Mouse (Mus musculus): Measurements from ENCODE around the gene Klk15. TPM values are rescaled to one million over a fixed set of nuclear protein-coding genes. Genes with fewer than 3 reads are reported as not detected.
"Not testable (repeated sequence)": the region's sequence is repeated elsewhere in the genome, so short reads cannot be mapped to it uniquely, and the experiment has no call there.

The Klk15 gene
- total RNA-seq, 4 experiments from 2014 or later: not detected

GRCm38 (mm10) chr7:43975761-43976160, 42.2 kb downstream of the Klk15 start, which contains the start of gene Klk1b9:
Gene Klk1b9, plus strand, starts transcription at chr7:43976061.
- not testable (repeated sequence) for DNase-seq (ENCODE audit: low spot score)

- DNase-seq (ENCODE audit: low spot score): no peak
Observed at GRCm38 (mm10) chr7:43985657-43986056, 52.1 kb downstream of the Klk15 start.

Other genes with a start within 250 kb of the Klk15 start
- gene Klk14, start 243.3 kb upstream of the Klk15 start, total RNA-seq (2022): under 1 TPM in 3 of 4 experiments, not detected in 1; 0.27 to 0.49 (median 0.34) TPM
- gene Klk13, start 221.2 kb upstream of the Klk15 start, total RNA-seq (2022): not detected
- not detected for gene Klk12, start 164.8 kb upstream of the Klk15 start, total RNA-seq (2022)
- under 1 TPM in 3 of 4 experiments, not detected in 1; 0.32 to 0.79 (median 0.37) TPM for gene Klk11, start 159.1 kb upstream of the Klk15 start, total RNA-seq (2022)
- under 1 TPM; 0.22 to 0.57 (median 0.25) TPM for gene Klk10, start 152.7 kb upstream of the Klk15 start, total RNA-seq (2022)
- gene Klk9, start 141.8 kb upstream of the Klk15 start, total RNA-seq (2022): not detected
- 10 to 100 TPM in 3 of 4 experiments, 1 to 10 TPM in 1; 9.4 to 12.4 (median 11.2) TPM for gene Klk8, start 136.2 kb upstream of the Klk15 start, total RNA-seq (2022)
- not detected for gene Klk7, start 122.4 kb upstream of the Klk15 start, total RNA-seq (2022)
- gene Klk6, start 109.2 kb upstream of the Klk15 start, total RNA-seq (2022): not detected
- not detected for gene Klk5, start 91.8 kb upstream of the Klk15 start, total RNA-seq (2022)
- gene Klk4, start 52.6 kb upstream of the Klk15 start, total RNA-seq (2022): not detected
- not detected for gene Klk1b8, start 16.9 kb downstream of the Klk15 start, total RNA-seq (2022)
- not detected for gene Klk1b1, start 33.0 kb downstream of the Klk15 start, total RNA-seq (2022)
- gene Klk1b9, start 42.3 kb downstream of the Klk15 start, total RNA-seq (2022): not detected
- gene Klk1b11, start 62.1 kb downstream of the Klk15 start, total RNA-seq (2022): not detected
- 1 to 10 TPM; 1.7 to 7.4 (median 4.1) TPM for gene Klk1b26, start 78.4 kb downstream of the Klk15 start, total RNA-seq (2022)
- gene Klk1b27, start 118.5 kb downstream of the Klk15 start, total RNA-seq (2022): not detected
- gene Klk1b21, start 168.6 kb downstream of the Klk15 start, total RNA-seq (2022): not detected
- gene Klk1b22, start 178.9 kb downstream of the Klk15 start, total RNA-seq (2022): not detected
- gene Klk1b16, start 203.0 kb downstream of the Klk15 start, total RNA-seq (2022): not detected

Measured in heart, adult 8-10 months (tissue).